Mouse (Mus musculus) heart, embryonic 14.5 days (tissue): ENCODE data around the gene Tmem79. TPM values are rescaled to one million over a fixed set of nuclear protein-coding genes. Genes with fewer than 3 reads are reported as not detected.
"Not testable (repeated sequence)": the region's sequence is repeated elsewhere in the genome, so short reads cannot be mapped to it uniquely, and the experiment has no call there.

Experiments
- ATAC-seq: fragments of 200-750 bp; cut with Nextera tagmentation; 2 replicates; pipeline ENCODE4 v1.8.0; 2017; ENCODE audit warnings: low read depth, moderate TSS enrichment; ENCODE audit not compliant: insufficient number of reproducible peaks, insufficient read depth, low FRiP score
- H3K27ac ChIP-seq, 2 experiments: fragments of 200-500 bp in 1 of 2; fragments of 300-500 bp in 1 of 2; sonication (generic) in 1 of 2; replicated peaks in 1 of 2; 2 replicates each; pipeline ENCODE4 v1.5.1; 2012 to 2014; ENCODE audit warnings: low read depth in 2 of 2, low read length in 2 of 2, control low read depth in 1 of 2, mild to moderate bottlenecking in 1 of 2, mixed read lengths in 1 of 2; ENCODE audit not compliant: control insufficient read depth in 1 of 2, insufficient read depth in 1 of 2
- H3K27me3 ChIP-seq: fragments of 300-500 bp; sonication (generic); 2 replicates; pipeline ENCODE4 v1.6.1; 2014; ENCODE audit warnings: mild to moderate bottlenecking, low read length, control low read depth; ENCODE audit not compliant: control insufficient read depth, insufficient read depth
- H3K36me3 ChIP-seq: fragments of 300-500 bp; sonication (generic); 2 replicates; pipeline ENCODE4 v1.6.1; 2014; ENCODE audit warnings: mild to moderate bottlenecking, control low read depth, low read length, mixed read lengths; ENCODE audit not compliant: control insufficient read depth, insufficient read depth
- H3K4me1 ChIP-seq, 2 experiments: fragments of 200-500 bp in 1 of 2; fragments of 300-500 bp in 1 of 2; sonication (generic) in 1 of 2; 2 replicates each; pipeline ENCODE4 v1.6.1; 2012 to 2014; ENCODE audit warnings: low read length in 2 of 2, control low read depth in 1 of 2, mixed read lengths in 1 of 2; ENCODE audit not compliant: control insufficient read depth in 2 of 2, insufficient read depth in 2 of 2
- H3K4me2 ChIP-seq: fragments of 300-500 bp; sonication (generic); 2 replicates; pipeline ENCODE4 v1.6.1; 2014; ENCODE audit warnings: mild to moderate bottlenecking, low read length
- H3K4me3 ChIP-seq, 2 experiments: fragments of 200-500 bp in 1 of 2; fragments of 300-500 bp in 1 of 2; sonication (generic) in 1 of 2; 2 replicates each; pipeline ENCODE4 v1.5.1; 2012 to 2014; ENCODE audit warnings: low read length in 2 of 2, mild to moderate bottlenecking in 2 of 2, control low read depth in 1 of 2, low read depth in 1 of 2, moderate library complexity in 1 of 2; ENCODE audit not compliant: control insufficient read depth in 1 of 2, insufficient read depth in 1 of 2
- H3K9ac ChIP-seq: fragments of 300-500 bp; sonication (generic); 2 replicates; pipeline ENCODE4 v1.6.1; 2014; ENCODE audit warnings: mild to moderate bottlenecking, low read length
- H3K9me3 ChIP-seq: fragments of 300-500 bp; sonication (generic); 2 replicates; pipeline ENCODE4 v1.6.1; 2016; ENCODE audit warnings: low read length, control low read depth; ENCODE audit not compliant: control insufficient read depth
- WGBS: fragments of 180-500 bp; shearing (Covaris S2); extraction: QIAGEN DNeasy Blood & Tissue Kit; methylation state at CpG from one replicate; pipeline ENCODE4 v1.1.7; 2014; 5-methylcytosine and 5-hydroxymethylcytosine counted together
- polyA plus RNA-seq: library from polyadenylated mRNA; unstranded; fragments of >200 nt; fragmentation: Nextera tagmentation; extraction: Ambion mirVana; gene quantifications from 2 replicates; pipeline ENCODE4 v1.2.1, GENCODE M21; 2014

Tmem79 gene
- 1.1 TPM in 2 replicates for polyA plus RNA-seq

DNA sequence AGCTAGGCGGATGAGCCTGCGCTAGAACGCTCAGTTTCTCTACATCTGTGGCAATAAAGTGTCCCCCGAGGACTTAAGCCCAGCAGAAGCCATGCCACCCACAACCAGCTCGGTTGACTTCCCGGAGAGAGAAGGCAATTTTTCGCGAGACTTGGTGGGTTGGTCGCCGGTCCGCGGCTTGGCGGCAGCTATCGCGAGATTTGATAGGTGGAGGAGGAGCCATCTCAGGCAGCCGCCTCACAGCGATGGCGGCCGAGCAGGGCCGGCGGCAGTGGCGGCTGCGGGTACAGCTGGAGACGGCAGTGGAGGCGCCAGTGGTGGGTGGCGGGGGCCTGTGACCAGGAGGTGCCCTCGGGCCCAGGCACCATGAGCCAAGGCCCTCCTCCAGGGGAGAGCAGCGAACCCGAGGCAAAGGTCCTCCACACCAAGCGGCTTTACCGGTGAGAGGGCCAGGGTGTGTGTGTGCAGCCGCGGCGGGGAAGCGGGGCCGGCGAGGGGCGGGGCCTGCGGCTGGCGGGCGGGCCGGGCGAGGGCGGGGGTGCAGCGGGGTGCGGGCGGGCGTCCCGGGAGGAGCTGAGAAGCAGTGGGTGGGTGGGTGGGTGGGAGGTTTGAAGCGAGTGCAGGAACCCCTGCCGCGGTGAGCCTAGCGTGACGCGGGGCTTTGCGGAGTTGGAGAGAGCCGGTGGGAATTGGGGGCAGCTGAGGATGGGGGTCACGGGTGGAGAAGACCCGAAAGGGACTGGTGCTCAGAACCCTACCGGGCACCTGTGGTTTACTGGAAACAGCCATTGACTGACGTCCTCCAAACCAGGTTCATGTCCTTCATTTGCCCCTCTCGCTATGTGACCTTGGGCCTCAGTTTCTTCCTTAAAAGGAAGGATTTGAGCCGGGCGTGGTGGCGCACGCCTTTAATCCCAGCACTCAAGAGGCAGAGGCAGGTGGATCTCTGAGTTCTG, at the start of gene Tmem79, which contains the start of gene Smg5:
Tmem79 (minus strand) TSS at position 91 of the 956 bp plus-strand sequence.
Smg5 (plus strand) TSS at position 203 of the 956 bp plus-strand sequence.
- H3K36me3 ChIP-seq, result peaks cover 8% of the 10 kb centered on the region
- WGBS, result under 1% methylated on average over 57 of the region's 66 CpGs

GRCm38 (mm10) chr3:88384364-88384763, 48.4 kb upstream of the Tmem79 start, which contains the start of gene Bglap:
Bglap (minus strand) TSS chr3:88384464.
- H3K9me3 ChIP-seq, result no peaks in the 10 kb centered on the region
- H3K27me3 ChIP-seq, result no peaks in the 10 kb centered on the region
- ATAC-seq, result no peak
- 69% methylated on average over 5 of the region's 5 CpGs for WGBS
- H3K27ac ChIP-seq, result no peak within 1 kb of the TSS
- no peaks in the 10 kb centered on the region for H3K36me3 ChIP-seq
- peaks cover 0 to 2% of the 10 kb centered on the region in 2 experiments; a peak in 1 of 4 replicates for H3K4me1 ChIP-seq
- H3K4me3 ChIP-seq, result no peak within 1 kb of the TSS
- no peak within 1 kb of the TSS for H3K9ac ChIP-seq
- H3K4me2 ChIP-seq, result no peak within 1 kb of the TSS

More for the DNA sequence above, at the start of gene Tmem79, which contains the start of gene Smg5:
- ATAC-seq, result peak; percentile 88
- H3K27me3 ChIP-seq, result no peaks in the 10 kb centered on the region
- H3K9me3 ChIP-seq, result no peaks in the 10 kb centered on the region
- peak within 1 kb of the TSS; percentile 82 to 93 for H3K4me3 ChIP-seq
- peak within 1 kb of the TSS; percentile 96 to 97 for H3K27ac ChIP-seq
- H3K4me2 ChIP-seq, result peak within 1 kb of the TSS; percentile 87
- H3K9ac ChIP-seq, result peak within 1 kb of the TSS; percentile 93
- H3K4me1 ChIP-seq, result peaks cover 11 to 26% of the 10 kb centered on the region in 2 experiments

DNA sequence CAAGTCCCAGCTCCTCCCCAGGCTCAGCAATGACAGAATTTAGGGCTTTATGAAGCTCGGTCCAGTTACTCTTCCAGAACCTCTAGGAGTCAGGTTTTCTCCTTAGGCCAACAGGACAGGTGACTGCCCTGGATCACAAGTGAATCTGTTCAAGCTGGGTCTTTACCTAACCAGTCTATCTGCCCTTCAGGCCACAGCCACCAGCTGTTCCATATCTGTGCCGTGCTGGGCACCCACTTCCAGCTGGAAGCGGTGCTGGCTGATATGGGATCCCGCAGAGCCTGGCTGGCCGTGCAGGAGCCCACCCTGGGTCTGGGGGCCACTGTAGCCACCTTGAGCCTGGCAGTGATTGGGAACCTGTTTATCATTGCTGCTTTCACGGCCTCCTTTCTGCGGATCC, 46.4 kb upstream of the Tmem79 start:
- not testable (repeated sequence) for H3K9ac ChIP-seq, H3K4me3 ChIP-seq, H3K4me1 ChIP-seq, H3K4me2 ChIP-seq, ATAC-seq, H3K36me3 ChIP-seq, H3K9me3 ChIP-seq, H3K27me3 ChIP-seq, H3K27ac ChIP-seq
- 13% methylated on average over 1 of the region's 7 CpGs for WGBS

DNA sequence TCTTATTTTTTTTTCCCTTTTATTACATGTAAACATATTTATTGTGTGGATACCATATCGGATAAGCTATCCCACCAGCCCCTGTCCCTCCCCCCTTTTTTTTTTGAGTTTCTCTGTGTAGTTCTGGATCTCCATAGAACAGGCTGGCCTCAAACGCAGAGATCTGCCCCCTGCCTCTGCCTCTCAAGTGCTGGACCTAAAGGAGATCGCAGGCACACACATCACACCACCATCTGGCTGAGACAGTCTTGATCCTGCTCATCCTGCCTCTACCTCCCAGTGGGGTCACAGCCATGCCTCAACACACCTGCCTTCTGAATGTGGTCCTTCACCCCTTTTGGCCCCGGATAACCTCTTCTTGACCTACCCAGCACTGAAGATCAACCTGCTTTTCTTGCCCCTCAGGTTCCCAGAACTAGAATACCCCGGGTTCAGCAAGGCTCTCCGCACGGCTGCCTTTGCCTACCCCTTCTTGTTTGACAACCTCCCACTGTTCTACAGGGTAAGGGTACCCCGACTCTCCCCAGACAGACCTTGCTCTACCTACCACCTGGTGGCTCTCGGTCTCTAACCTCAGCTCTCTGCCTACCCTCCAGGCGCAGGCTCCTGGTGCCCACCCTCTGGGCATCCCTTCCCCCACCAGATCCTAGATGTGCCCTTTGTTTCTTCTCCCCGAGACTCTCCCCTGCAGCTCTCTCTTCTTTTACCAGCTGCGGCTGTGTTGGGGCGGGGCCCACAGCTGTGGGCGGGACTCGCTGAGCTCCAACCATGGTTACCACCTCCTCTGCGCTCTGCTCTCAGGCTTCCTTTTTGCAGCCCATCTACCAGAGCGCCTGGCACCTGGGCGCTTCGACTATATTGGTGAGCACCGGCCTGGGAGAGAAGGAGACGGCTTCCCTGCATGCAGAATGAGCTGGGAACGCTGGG, 45.7 kb upstream of the Tmem79 start:
- H3K4me3 ChIP-seq, H3K27ac ChIP-seq, H3K9me3 ChIP-seq, H3K9ac ChIP-seq, H3K36me3 ChIP-seq, ATAC-seq, H3K27me3 ChIP-seq, H3K4me1 ChIP-seq: not testable (repeated sequence)
- H3K4me2 ChIP-seq, result peak overlapping the region; percentile 48
- 11% methylated on average over 17 of the region's 22 CpGs for WGBS

DNA sequence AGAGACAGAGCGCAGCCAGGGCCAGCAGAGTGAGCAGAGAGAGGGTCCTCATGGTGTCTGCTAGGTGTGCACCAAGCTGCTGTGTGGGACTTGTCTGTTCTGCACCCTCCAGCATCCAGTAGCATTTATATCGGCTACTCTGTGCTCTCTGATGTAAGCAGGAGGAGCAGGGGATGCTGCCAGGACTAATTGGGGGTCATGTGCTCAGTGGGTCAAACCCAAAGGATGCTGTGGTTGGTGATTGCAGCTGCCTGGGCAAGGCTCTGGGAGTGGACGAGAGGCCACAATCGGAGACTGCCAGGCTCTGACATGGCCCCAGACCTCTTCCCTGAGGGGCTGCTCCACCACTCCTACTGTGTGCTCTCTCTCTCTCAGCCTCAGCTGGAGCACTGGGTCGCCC, 42.7 kb upstream of the Tmem79 start, which contains the start of gene Bglap2:
Bglap2 (minus strand) TSS at position 101 of the 400 bp plus-strand sequence.
- H3K36me3 ChIP-seq, result not testable (repeated sequence)

GRCm38 (mm10) chr3:88376644-88377043, 40.7 kb upstream of the Tmem79 start:
- not testable (repeated sequence) for H3K36me3 ChIP-seq, H3K4me3 ChIP-seq, H3K27me3 ChIP-seq, H3K27ac ChIP-seq, H3K9me3 ChIP-seq, ATAC-seq, H3K9ac ChIP-seq, H3K4me1 ChIP-seq
- peak overlapping the region; percentile 50 for H3K4me2 ChIP-seq
- WGBS, result 20% methylated on average over 5 of the region's 7 CpGs

More for the DNA sequence above, 42.7 kb upstream of the Tmem79 start, which contains the start of gene Bglap2:
- not testable (repeated sequence) for ATAC-seq, H3K9me3 ChIP-seq, H3K4me1 ChIP-seq, H3K27ac ChIP-seq, H3K9ac ChIP-seq, H3K4me3 ChIP-seq, H3K27me3 ChIP-seq, H3K4me2 ChIP-seq
- WGBS, result 70% methylated on average over 4 of the region's 5 CpGs
